Mouse (Mus musculus): Measurements from ENCODE around the gene Themis2.

The Themis2 gene

GRCm38 (mm10) chr4:132796196-132796886 lies at the start of gene Themis2:
Themis2 (minus strand) TSS chr4:132796387.
- DNase-seq (ENCODE audit: inconsistent ontology term), result peak; percentile 68

DNA sequence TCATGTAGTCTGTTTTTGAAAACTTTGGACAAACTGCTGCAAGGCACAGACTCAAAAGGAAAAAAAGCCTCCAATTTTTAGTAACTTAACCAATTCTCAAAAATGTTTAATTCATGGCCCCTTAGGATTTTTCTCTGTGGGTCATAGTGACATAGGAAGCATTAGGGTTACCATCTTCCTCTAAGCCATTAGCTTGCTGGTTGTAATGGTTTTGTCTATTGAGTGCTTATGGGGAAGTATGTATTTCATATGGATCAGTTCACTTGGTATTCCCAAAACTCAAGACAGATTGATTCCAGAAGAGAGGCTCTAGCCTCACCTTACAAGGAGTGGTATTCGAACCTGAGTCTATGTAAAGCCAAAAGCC lies 47.5 kb upstream of the Themis2 start:
- DNase-seq (ENCODE audit: inconsistent ontology term), result no peak

DNA sequence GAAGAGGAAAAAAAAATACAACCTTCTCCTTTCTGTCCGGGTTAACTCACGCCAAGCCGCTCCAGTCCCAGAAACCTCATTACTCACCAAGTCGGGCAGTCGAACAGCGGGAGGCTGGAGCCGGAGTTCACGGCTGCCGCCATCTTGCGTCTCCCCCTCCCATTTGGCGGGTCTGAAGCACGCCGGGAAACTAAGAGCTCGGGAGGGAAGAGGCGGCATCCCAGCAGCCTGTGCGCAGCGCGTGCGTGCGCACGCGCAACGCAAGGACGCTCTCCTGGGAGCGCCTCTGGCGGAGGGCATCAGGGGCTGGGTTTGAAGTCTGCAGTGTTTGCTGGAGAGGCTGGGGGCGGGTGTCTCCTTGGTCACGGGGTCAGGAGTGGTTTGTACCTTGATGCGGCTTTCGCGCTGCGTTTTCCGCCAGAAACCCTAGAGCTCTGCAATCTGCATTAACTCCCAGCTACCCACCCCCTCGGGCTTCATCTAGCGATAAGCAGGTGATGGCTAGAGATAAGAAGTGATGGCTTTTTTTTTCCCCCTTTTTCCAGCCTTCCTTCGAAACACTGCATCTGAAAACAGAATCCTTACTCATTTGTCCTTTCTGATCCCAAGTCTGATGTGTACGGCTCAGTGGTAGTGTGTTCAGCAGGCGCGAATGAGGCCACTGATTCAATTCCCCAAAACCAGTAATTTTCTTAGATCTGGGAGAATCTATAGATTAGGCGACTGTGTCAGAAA lies 47.0 kb upstream of the Themis2 start, which contains the start of gene Ppp1r8:
TSS of gene Ppp1r8 (minus strand) at position 200 of the 735 bp plus-strand sequence.
- DNase-seq (ENCODE audit: inconsistent ontology term), result peak; percentile 96

- DNase-seq (ENCODE audit: inconsistent ontology term), result peak; percentile 58
Measured at GRCm38 (mm10) chr4:132842281-132842906, 46.2 kb upstream of the Themis2 start.

DNA sequence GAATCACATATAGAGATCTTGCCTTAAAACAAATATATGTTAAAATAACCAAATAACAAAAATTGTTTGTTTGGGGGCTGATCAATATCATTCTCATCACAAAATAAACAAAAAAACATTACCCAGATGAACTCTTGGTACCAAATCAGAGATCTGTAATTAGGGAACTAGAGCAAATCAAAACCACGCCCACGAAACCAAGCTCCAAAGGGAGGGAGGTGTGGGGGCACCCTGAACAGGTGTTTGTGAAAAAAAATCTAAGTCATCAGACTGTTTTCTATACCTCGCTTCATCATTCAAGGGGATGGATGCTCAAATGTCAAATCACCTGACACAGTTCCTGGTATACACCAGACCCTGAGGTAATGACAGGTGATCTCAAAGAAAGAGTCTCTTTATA lies 45.3 kb upstream of the Themis2 start:
- DNase-seq (ENCODE audit: inconsistent ontology term), result no peak

DNA sequence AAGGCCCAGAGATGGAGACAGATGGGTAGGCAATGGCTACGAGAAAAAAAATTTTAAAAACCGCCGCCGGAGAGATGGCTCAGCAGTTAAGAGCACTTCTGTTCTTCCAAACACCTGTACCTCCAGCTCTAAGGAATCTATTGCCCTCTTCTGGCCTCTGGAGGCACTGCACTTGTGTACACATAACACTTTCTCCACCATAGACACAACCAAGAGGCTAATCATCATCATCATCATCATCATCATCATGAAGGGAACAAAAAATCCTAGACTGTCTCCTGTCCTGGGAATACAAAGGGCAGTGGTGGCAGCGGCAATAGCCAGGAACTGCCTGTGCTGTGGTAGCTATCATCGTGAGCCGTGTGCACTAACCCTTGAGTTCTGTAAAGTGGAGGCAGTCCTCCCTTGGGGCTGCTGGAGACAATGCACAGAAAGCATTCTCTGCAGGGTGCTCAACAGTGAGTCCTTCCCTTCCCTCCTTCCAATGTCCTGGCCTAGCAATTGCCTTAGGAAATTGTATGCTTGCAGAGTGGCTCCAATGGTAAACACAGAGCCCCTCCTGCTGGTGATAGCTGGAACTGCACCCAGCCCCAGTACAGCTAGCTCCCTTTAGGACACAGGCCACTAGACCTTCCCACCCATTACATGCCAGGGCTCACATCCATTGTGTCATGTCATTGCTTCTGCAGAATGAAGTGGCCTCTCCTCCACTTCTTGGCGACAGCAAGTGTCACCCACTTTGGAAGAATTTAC lies 27.6 kb upstream of the Themis2 start:
- peak; percentile 45 for DNase-seq (ENCODE audit: inconsistent ontology term)

- no peak for DNase-seq (ENCODE audit: inconsistent ontology term)
Measured at GRCm38 (mm10) chr4:132818442-132818841, 22.3 kb upstream of the Themis2 start.

- DNase-seq (ENCODE audit: inconsistent ontology term), result no peak
Measured at GRCm38 (mm10) chr4:132816855-132817254, 20.7 kb upstream of the Themis2 start.

DNA sequence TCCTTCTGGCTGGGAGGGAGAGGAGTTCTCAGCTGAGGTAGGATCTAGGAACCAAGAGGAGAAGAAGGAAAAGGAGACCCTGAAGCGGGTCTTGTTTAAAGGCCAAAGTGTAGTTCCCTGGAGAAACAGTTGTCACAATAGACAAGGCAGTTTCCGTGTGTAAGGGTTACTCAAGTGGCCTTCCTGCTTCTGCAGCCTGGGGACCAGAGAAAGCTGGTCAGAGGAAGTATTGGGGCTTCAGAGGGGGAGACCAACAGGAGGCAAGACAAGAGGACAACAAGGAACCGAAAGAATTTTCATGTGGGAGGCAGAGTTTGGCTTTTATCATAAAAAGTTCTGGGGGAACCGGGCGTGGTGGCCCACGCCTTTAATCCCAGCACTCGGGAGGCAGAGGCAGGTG lies 20.2 kb upstream of the Themis2 start:
- DNase-seq (ENCODE audit: inconsistent ontology term), result no peak

GRCm38 (mm10) chr4:132809621-132810020 lies 13.4 kb upstream of the Themis2 start:
- no peak for DNase-seq (ENCODE audit: inconsistent ontology term)

GRCm38 (mm10) chr4:132807771-132808641 lies 11.8 kb upstream of the Themis2 start:
- no peak for DNase-seq (ENCODE audit: inconsistent ontology term)

DNA sequence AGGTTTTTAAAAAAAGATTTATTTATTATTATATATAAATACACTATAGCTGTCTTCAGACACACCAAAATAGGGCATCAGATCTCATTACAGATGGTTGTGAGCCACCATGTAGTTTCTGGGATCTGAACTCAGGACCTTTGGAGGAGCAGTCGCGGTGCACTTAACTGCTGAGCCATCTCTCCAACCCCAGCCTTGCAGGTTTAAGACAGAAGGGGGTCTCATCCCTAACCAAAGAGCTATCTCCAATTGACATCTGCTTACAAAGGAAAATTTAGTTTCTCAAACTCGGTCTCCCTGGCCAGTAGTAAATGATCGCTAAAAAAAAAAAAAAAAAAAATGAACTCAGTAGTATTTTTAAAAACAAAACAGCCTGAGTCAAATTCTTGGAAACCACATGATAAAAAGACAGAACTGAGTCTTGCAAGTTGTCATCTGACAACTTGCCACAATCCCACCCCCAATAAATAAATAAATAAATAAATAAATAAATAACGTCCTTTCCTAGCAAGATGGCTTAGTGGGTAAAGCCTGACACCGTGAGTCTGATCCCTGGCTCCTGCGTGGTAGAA lies 10.5 kb upstream of the Themis2 start:
- DNase-seq (ENCODE audit: inconsistent ontology term), result no peak

DNA sequence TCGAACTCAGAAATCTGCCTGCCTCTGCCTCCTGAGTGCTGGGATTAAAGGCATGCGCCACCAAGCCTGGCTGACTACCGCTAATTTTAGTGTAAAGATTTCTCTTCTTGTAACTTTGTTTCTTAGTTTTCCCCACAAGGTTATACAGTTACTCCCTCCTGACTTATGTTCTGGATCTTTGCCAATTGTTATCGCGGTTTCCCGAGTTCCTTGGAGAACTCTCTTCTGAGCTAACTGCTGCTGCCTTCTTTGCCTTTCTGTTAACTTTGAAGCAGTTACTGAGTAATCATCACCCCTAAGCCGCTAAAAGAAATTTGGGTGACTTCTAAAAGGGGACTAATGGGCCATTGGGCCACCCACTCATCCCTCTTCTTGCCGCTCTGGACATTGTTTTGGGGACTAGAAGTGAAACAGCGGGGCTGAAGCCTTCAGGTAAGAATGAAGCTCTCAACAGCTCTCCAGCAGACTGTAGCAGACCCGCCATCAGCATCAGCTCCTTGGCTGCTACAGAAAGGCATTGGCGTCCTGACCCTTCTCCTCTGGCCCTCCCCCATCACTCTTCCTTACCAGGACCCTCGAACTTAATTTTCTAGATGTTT lies 9.5 kb upstream of the Themis2 start:
- DNase-seq (ENCODE audit: inconsistent ontology term), result no peak

DNA sequence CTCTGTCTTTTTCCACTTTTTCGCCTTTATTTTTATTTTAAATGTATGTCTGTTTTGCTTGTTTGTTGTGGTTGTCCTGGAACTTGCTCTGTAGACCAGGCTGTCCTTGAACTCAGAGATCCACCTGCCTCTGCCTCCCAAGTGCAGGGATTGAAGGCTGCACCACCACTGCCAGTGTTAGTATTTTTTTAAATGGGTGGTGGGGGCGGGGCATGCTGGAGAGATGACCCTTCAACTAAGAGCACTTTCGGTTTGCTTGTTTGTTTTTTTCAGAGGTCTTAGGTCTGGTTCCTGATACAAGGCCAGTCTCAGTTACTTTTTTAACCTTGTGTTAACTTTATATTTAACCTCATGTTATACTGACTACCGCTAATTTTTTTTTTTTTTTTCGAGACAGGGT lies 9.0 kb upstream of the Themis2 start:
- DNase-seq (ENCODE audit: inconsistent ontology term), result no peak

DNA sequence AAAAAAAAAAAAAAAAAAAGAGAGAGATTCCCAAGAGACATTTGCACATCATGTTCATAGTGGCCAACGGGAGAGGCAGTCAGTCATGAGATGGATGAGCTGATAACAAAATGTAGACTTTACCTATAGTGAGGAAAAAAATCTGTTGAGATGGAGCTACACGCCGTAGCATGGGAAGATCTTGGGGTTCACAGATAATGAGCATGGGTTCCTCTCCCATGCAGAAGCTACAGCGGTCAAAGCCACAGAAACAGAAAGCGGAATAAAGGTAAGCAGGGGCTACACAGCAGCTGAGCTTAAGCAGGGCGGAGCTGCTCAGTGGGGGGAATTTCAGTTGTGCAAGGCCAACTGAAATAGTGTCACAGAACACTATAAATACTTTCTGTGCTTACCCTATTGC lies 8.1 kb upstream of the Themis2 start:
- no peak for DNase-seq (ENCODE audit: inconsistent ontology term)

DNA sequence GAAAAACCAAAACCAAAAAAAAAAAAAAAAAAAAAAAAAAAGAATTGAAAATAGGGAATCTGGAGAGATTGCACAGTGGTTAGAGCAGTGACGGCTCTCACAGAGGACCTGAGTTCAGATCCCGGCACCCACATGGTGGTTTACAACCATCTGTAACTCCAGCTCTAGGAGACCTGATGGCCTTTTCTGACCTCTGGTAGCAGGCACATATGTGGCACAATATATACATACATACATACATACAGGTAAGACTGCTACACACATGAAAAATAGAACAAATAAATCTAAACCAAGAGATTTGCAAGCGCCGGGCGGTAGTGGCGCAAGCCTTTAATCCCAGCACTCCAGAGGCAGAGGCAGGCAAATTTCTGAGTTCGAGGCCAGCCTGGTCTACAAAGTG lies 7.7 kb upstream of the Themis2 start:
- DNase-seq (ENCODE audit: inconsistent ontology term), result no peak

- no peak for DNase-seq (ENCODE audit: inconsistent ontology term)
Measured at GRCm38 (mm10) chr4:132803212-132803611, 7.0 kb upstream of the Themis2 start.

GRCm38 (mm10) chr4:132802171-132802637 lies 6.0 kb upstream of the Themis2 start:
- no peak for DNase-seq (ENCODE audit: inconsistent ontology term)

GRCm38 (mm10) chr4:132801176-132802077 lies 5.2 kb upstream of the Themis2 start:
- no peak for DNase-seq (ENCODE audit: inconsistent ontology term)
